Mouse (Mus musculus) olfactory bulb, adult 2 months (tissue): ENCODE data around the gene Sned1.

Experiments used
- CTCF ChIP-seq: fragments of 200-500 bp; IDR thresholded peaks from 2 replicates; pipeline ENCODE4 v1.5.1; 2012; ENCODE audit warnings: low read depth, mild to moderate bottlenecking, low read length, moderate library complexity; ENCODE audit not compliant: insufficient read depth
- POLR2A ChIP-seq: fragments of 200-500 bp; IDR thresholded peaks from 2 replicates; pipeline ENCODE4 v1.6.1; 2012; ENCODE audit warnings: mild to moderate bottlenecking, low read depth, low read length, moderate library complexity; ENCODE audit not compliant: insufficient read depth

DNA sequence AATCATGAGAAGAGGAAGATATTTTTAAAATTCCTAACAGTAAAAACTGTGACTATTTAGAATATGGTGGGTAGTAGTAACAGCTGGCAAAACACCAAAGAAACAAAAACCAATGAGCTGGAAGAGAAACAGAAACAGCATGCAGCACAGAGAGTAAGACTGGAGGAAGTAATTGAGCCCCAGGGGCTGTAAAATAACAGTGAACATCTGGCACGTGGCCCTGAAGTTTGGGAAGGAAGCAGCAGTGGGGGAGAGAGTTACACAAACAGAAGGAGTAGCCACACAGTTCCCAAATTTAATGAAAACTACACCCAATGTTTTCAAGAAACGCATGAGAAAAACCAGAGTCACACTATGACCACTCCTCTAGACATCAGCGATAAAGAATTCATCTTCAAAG, 31.6 kb downstream of the Sned1 start:
- TF ChIP-seq POLR2A (no peak), CTCF (no peak)
